Mouse (Mus musculus): ENCODE results near the gene Kif14.

DNA sequence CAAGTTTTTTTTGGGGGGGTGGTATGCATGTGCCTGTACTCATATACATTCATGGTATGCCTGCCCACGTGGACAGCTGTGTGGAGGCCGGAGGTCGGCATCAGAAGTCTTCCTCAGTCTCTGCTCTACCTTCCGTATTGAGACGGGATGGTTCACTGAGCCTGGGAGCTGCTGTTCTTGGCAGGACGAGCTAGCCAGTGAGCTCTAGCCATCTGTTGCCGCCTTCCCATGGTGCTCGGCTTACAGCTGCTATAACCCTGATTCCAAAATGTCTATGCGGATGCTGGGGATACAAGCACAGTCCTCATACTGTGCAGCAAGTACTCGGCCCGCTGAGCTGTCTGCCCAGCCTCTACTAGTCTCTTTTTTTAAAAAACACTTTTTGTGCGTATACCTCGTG is 33.2 kb downstream of the Kif14 start:
- TF ChIP-seq CHD2 (IDR thresholded peaks at IDR 0.05; ENCODE audit: low read depth, low read length) (no peak), ZNF384 (IDR thresholded peaks at IDR 0.05; ENCODE audit: low read depth, low read length) (no peak)
